Mouse (Mus musculus) stomach, postnatal 0 days (tissue): ENCODE measurements at regions not wholly inside any gene's neighbourhood (a gene's known extent, or its start where the extent isn't known, plus 50 kb on each side); places are given as distances from the start of the nearest gene placed in this dataset.

Experiments used
- ATAC-seq: fragments of 200-750 bp; cut with Nextera tagmentation; 2 replicates; pipeline ENCODE4 v1.8.0; 2017; ENCODE audit not compliant: low FRiP score, low TSS enrichment
- DNase-seq: peaks from one replicate; pipeline ENCODE4 v3.0.0-alpha.2; 2016; ENCODE audit warnings: low spot score
- H3K27ac ChIP-seq: fragments of 300-500 bp; sonication (generic); replicated peaks from 2 replicates; pipeline ENCODE4 v1.5.1; 2014; ENCODE audit warnings: mild to moderate bottlenecking, control low read depth
- H3K27me3 ChIP-seq: fragments of 300-500 bp; sonication (generic); 2 replicates; pipeline ENCODE4 v1.6.1; 2014; ENCODE audit warnings: low read length; ENCODE audit not compliant: control insufficient read depth, insufficient read depth
- H3K36me3 ChIP-seq: fragments of 300-500 bp; sonication (generic); 2 replicates; pipeline ENCODE4 v1.6.1; 2014; ENCODE audit warnings: low read length, mixed read lengths; ENCODE audit not compliant: control insufficient read depth, insufficient read depth
- H3K4me1 ChIP-seq: fragments of 300-500 bp; sonication (generic); replicated peaks from 2 replicates; pipeline ENCODE4 v1.6.1; 2014; ENCODE audit warnings: antibody characterized with exemption; ENCODE audit not compliant: control insufficient read depth, insufficient read depth
- H3K4me2 ChIP-seq: fragments of 300-500 bp; sonication (generic); replicated peaks from 2 replicates; pipeline ENCODE4 v1.6.1; 2014; ENCODE audit warnings: low read depth, mild to moderate bottlenecking, control low read depth, moderate library complexity
- H3K4me3 ChIP-seq: fragments of 300-500 bp; sonication (generic); 2 replicates; pipeline ENCODE4 v1.5.1; 2014; ENCODE audit warnings: low read depth, low read length, control low read depth
- H3K9ac ChIP-seq: fragments of 300-500 bp; sonication (generic); 2 replicates; pipeline ENCODE4 v1.6.1; 2014; ENCODE audit warnings: mild to moderate bottlenecking, low read length, control low read depth, mixed read lengths
- H3K9me3 ChIP-seq: fragments of 300-500 bp; sonication (generic); 2 replicates; pipeline ENCODE4 v1.6.1; 2016; ENCODE audit warnings: low read length; ENCODE audit not compliant: control insufficient read depth
- CTCF ChIP-seq: IDR thresholded peaks from 2 replicates; pipeline ENCODE4 v1.5.1; 2016; ENCODE audit warnings: antibody characterized with exemption, low read depth, mild to moderate bottlenecking, moderate library complexity
- EP300 ChIP-seq: optimal IDR thresholded peaks from 2 replicates; pipeline ENCODE3; 2016; ENCODE audit warnings: antibody characterized with exemption
- WGBS: fragments of 180-500 bp; shearing (Covaris S2); extraction: QIAGEN DNeasy Blood & Tissue Kit; methylation state at CpG from one replicate; pipeline ENCODE4 v1.1.7; 2014; 5-methylcytosine and 5-hydroxymethylcytosine counted together

DNA sequence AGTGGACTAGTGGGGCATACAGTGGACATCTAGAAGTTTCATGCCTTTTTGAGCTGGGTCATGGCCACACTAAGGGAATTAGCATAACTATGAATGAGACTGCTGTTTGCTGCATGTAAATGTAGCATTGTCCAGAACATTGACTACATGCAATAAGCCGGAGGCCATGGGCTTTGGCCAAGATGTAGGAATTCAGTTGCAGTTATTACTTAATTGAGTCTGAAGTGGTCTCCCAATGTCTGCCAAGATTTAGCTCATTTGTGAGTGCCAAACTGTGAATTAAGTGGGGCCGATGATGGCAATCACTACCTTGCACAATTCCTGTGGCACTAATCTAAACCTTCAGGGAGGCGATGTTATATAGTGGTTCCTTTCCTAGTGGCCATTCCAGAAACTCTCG lies 196.6 kb upstream of the Foxq1 start:
- TF ChIP-seq CTCF (no peak), EP300 (no peak)
- H3K27me3 ChIP-seq, result no peaks in the 10 kb centered on the region
- DNase-seq, result no peak
- H3K9ac ChIP-seq, result no peak overlapping the region
- WGBS, result 92% methylated on average over 4 of the region's 4 CpGs
- H3K4me1 ChIP-seq, result no peaks in the 10 kb centered on the region
- H3K4me3 ChIP-seq, result no peak overlapping the region
- no peaks in the 10 kb centered on the region for H3K9me3 ChIP-seq
- H3K4me2 ChIP-seq, result no peak overlapping the region
- no peak overlapping the region for H3K27ac ChIP-seq
- H3K36me3 ChIP-seq, result no peaks in the 10 kb centered on the region
- no peak for ATAC-seq

DNA sequence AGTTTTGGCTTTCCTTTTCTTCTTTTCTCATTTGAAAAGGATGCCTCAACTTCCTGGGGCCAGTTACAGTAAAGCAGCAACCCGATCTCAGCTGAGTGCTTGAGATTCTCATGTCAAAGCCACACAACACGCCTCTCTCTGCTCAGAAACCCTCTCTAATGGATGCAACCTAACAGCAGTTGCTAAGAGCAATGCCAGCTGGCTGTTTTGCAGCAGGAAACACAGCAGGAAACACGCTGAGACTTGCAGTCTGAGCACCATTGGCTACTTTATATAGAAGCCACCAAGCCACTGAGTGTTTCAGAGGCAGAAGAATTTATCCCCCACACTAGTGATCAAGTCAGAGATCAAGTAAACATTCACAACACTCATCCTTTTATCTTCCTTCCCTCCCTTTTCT lies 193.5 kb upstream of the Foxq1 start:
- Histone ChIP-seq H3K4me3 (no peak overlapping the region), H3K4me1 (no peaks in the 10 kb centered on the region), H3K27ac (no peak overlapping the region), H3K9ac (no peak overlapping the region), H3K36me3 (no peaks in the 10 kb centered on the region), H3K27me3 (no peaks in the 10 kb centered on the region), H3K4me2 (no peak overlapping the region), H3K9me3 (no peaks in the 10 kb centered on the region)
- no peak for DNase-seq
- ATAC-seq, result no peak
- TF ChIP-seq EP300, result no peak
- no peak for TF ChIP-seq CTCF
- 18% methylated on average over 3 of the region's 3 CpGs for WGBS

- no peaks in the 10 kb centered on the region for H3K9me3 ChIP-seq
- 75% methylated on average over 4 of the region's 4 CpGs for WGBS
- H3K9ac ChIP-seq, result no peak overlapping the region
- H3K27ac ChIP-seq, result no peak overlapping the region
- H3K4me2 ChIP-seq, result no peak overlapping the region
- DNase-seq (no peak), ATAC-seq (0 out of 2 replicates have a peak, but pooled peaks have one; percentile 24)
- no peaks in the 10 kb centered on the region for H3K27me3 ChIP-seq
- no peaks in the 10 kb centered on the region for H3K4me1 ChIP-seq
- TF ChIP-seq EP300 (no peak), CTCF (no peak)
- no peaks in the 10 kb centered on the region for H3K36me3 ChIP-seq
- no peak overlapping the region for H3K4me3 ChIP-seq
These were observed 191.6 kb upstream of the Foxq1 start for GRCm38 (mm10) chr13:31364369-31364768.

GRCm38 (mm10) chr13:31367226-31367625 lies 188.7 kb upstream of the Foxq1 start:
- ATAC-seq, result no peak
- no peak overlapping the region for H3K4me2 ChIP-seq
- WGBS, result 97% methylated on average over 3 of the region's 3 CpGs

GRCm38 (mm10) chr13:31369182-31369581 lies 186.8 kb upstream of the Foxq1 start:
- DNase-seq (no peak), ATAC-seq (peak; percentile 40; the same call in 1 of the 2 replicates)
- Histone ChIP-seq H3K9ac (no peak overlapping the region), H3K27me3 (no peaks in the 10 kb centered on the region), H3K9me3 (no peaks in the 10 kb centered on the region), H3K4me2 (no peak overlapping the region), H3K4me3 (no peak overlapping the region), H3K4me1 (peaks cover 4% of the 10 kb centered on the region; the same call in 1 of the 2 replicates), H3K36me3 (no peaks in the 10 kb centered on the region), H3K27ac (no peak overlapping the region)
- WGBS, result 74% methylated on average over 4 of the region's 4 CpGs
- TF ChIP-seq CTCF (no peak), EP300 (no peak)

More at GRCm38 (mm10) chr13:31367226-31367625, 188.7 kb upstream of the Foxq1 start:
- no peak for DNase-seq
- Histone ChIP-seq H3K4me3 (no peak overlapping the region), H3K9me3 (no peaks in the 10 kb centered on the region), H3K27me3 (no peaks in the 10 kb centered on the region), H3K36me3 (no peaks in the 10 kb centered on the region), H3K9ac (no peak overlapping the region), H3K4me1 (peaks cover 4% of the 10 kb centered on the region; the same call in 1 of the 2 replicates), H3K27ac (no peak overlapping the region)
- no peak for TF ChIP-seq CTCF

DNA sequence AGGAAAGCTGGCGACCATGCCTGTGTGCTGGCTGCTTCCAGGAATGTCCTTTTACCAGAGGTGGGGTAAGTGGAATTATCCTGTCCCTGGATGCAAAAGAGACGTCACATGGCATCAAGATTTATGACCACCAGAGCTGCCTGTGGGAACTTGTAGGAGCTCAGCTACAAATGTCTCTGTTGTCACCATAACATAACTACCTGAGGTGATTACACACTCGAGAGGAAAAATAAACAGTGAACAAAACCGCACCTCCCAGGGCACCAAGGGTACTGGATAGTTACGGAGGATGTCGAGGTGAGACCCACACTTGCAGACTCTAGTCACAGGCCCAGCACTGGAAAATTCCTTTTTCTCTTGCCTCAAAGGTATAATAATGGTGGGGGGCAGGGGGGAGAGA lies 185.1 kb upstream of the Foxq1 start:
- Histone ChIP-seq H3K27ac (0 out of 2 replicates have a peak overlapping the region, but pooled peaks have one; percentile 0), H3K4me3 (no peak overlapping the region), H3K36me3 (no peaks in the 10 kb centered on the region), H3K27me3 (no peaks in the 10 kb centered on the region), H3K9ac (no peak overlapping the region), H3K9me3 (no peaks in the 10 kb centered on the region), H3K4me2 (no peak overlapping the region), H3K4me1 (peaks cover 4% of the 10 kb centered on the region; the same call in 1 of the 2 replicates)
- no peak for DNase-seq
- WGBS, result 34% methylated on average over 6 of the region's 6 CpGs
- TF ChIP-seq CTCF, result no peak
- TF ChIP-seq EP300, result no peak
- peak; percentile 53; the same call in 1 of the 2 replicates for ATAC-seq
